Mouse (Mus musculus): ENCODE results near the gene Rfc5. TPM values are rescaled to one million over a fixed set of nuclear protein-coding genes. Genes with fewer than 3 reads are reported as not detected.
"Not testable (repeated sequence)": the region's sequence is repeated elsewhere in the genome, so short reads cannot be mapped to it uniquely, and the experiment has no call there.

Gene Rfc5
- total RNA-seq, 2 experiments from 2014 or later: 2.4 to 4.0 TPM

DNA sequence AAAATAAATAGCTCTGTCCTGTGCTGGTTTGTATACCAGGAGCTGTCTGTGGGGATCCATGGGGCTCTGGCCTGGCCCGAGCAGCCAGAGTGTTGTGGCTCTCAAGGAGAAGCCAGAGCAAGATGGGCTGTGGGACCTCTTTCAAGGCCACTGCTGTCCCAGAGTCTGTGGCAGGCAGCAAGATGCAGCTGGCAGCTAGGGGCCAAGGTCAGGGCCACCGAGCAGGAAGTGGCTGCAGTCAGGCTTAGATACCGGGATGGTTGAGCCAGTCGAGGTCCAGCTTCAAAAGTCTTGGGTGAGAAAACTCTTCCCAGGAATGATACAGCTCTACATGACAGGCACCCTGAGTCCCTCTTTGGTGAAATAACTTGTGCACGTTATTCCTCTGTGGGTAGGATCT lies 41.8 kb downstream of the Rfc5 start:
- no peak for DNase-seq

DNA sequence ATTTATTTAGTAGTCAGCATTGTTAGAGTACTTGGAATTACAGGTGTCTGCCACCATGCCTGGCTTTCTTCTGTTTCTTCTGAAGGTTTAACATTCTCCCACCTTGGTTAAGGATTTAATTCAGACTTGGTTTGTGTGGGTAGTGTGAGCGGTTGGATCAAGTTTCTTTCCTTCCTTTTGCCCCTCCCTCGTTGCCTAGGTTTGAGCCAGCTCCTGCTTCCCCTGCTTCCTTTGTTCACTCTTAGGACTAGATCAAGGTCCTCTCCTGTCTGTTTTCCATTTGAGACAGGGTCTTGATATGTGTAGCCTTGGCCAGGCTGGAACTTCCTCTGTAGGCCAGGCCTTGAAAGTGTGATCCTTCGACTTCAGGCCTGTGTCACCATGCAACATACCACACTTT lies 42.6 kb downstream of the Rfc5 start:
- DNase-seq: no peak

GRCm38 (mm10) chr5:117345432-117345976 lies 43.3 kb downstream of the Rfc5 start:
- no peak for DNase-seq

GRCm38 (mm10) chr5:117344496-117344895 lies 44.4 kb downstream of the Rfc5 start:
- not testable (repeated sequence) for DNase-seq

GRCm38 (mm10) chr5:117341896-117342295 lies 47.0 kb downstream of the Rfc5 start:
- DNase-seq: no peak

GRCm38 (mm10) chr5:117340081-117340480 lies 48.8 kb downstream of the Rfc5 start:
- no peak for DNase-seq

DNA sequence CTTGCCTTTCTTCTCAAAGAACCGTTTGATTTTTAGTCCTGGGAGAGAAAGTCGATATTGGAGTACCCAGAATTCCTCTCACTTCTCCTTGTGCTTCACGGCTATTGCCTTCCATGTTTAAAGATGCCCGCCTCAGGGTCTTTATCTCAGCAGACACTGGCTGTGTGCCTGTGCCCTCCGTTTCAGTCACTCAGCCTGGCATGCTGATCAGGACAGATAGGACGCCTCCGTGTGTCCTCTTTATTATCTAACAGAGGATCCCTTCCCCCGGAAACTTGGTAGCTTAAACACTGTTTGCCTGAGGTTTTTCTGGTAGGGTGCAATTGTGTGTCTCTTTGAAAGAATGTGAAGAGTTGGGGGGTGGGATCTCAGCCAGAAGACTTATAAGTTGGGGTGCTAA lies 50.3 kb downstream of the Rfc5 start:
- no peak for DNase-seq

- no peak for DNase-seq
Measured at GRCm38 (mm10) chr5:117337999-117338398, 50.8 kb downstream of the Rfc5 start.

DNA sequence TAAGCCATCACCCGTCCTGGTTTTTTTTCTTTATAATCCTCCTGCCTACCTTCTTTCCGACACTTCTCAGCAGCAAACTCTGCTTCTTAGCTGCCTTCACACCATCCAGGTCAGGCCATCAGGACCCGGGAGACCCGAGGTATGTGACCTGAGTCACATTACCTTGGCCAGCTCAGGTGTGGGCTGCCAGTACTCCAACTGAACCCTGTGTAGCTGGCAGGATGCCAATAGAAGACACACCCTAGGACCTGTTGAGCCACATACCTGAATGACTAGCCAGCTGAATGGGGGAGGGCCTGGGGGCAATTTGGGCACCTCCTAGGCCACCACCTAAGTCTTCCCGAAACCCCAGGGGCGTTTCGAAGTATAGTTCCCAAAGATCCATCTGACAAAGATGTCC lies 58.4 kb downstream of the Rfc5 start:
- no peak for DNase-seq

Other genes with a start within 250 kb of the Rfc5 start
- 100 to 1,000 TPM; 475 to 528 TPM for gene Pebp1, start 101.4 kb downstream of the Rfc5 start, total RNA-seq (2021)
- gene Vsig10, start 70.0 kb downstream of the Rfc5 start, total RNA-seq (2021): 1 to 10 TPM; 7.2 to 7.7 TPM
- 100 to 1,000 TPM in 1 of 2 experiments, 10 to 100 TPM in 1; 95.7 to 123 TPM for gene Wsb2, start 31.7 kb downstream of the Rfc5 start, total RNA-seq (2021)
- gene Ksr2, start 25.0 kb upstream of the Rfc5 start, total RNA-seq (2021): under 1 TPM; 0.07 to 0.10 TPM

All from heart, adult 18-20 months (tissue).